Mouse (Mus musculus): ENCODE measurements around the gene Sigmar1. TPM values are rescaled to one million over a fixed set of nuclear protein-coding genes. Genes with fewer than 3 reads are reported as not detected.
A peak's percentile ranks its signal among the peaks of the same experiment; 100 is the strongest.

The Sigmar1 gene
- total and polyA plus RNA-seq, 3 experiments: 19.6 to 33.2 (median 20.7) TPM

GRCm38 (mm10) chr4:41757321-41757720 is 1.4 kb upstream of the Sigmar1 start:
- Histone ChIP-seq H3K4me1 (ENCODE audit: control insufficient read depth, insufficient read depth, low read length) (peaks cover 6% of the 10 kb centered on the region), H3K9ac (ENCODE audit: low read depth, low read length) (no peak overlapping the region), H3K79me2 (replicated peaks; ENCODE audit: control insufficient read depth, insufficient read depth, low read length) (no peaks in the 10 kb centered on the region), H3K36me3 (ENCODE audit: control insufficient read depth, insufficient read depth, low read length) (no peaks in the 10 kb centered on the region; the same call in 1 of the 2 replicates), H3K27me3 (ENCODE audit: control insufficient read depth, insufficient read depth, low read length) (no peaks in the 10 kb centered on the region), H3K4me3 (no peak overlapping the region), H3K27ac (no peak overlapping the region)
- TF ChIP-seq CTCF (IDR thresholded peaks at IDR 0.05): no peak
- no peak for TF ChIP-seq EP300 (IDR thresholded peaks at IDR 0.05; ENCODE audit: insufficient read depth, low read depth, low read length)
- no peak for TF ChIP-seq POLR2A (IDR thresholded peaks at IDR 0.05; ENCODE audit: insufficient read depth, low read depth, low read length)
- 94% methylated on average over 13 of the region's 13 CpGs for WGBS
- intact Hi-C loops (cut with DNase I): no loop called here
- DNase-seq: no peak

- Histone ChIP-seq H3K4me1 (ENCODE audit: control insufficient read depth, insufficient read depth, low read length) (peaks cover 4% of the 10 kb centered on the region), H3K79me2 (replicated peaks; ENCODE audit: control insufficient read depth, insufficient read depth, low read length) (no peaks in the 10 kb centered on the region), H3K9ac (ENCODE audit: low read depth, low read length) (peak overlapping the region; percentile 62), H3K27ac (peak overlapping the region; percentile 99), H3K27me3 (ENCODE audit: control insufficient read depth, insufficient read depth, low read length) (no peaks in the 10 kb centered on the region), H3K4me3 (peak overlapping the region; percentile 83), H3K36me3 (ENCODE audit: control insufficient read depth, insufficient read depth, low read length) (no peaks in the 10 kb centered on the region; the same call in 1 of the 2 replicates)
- TF ChIP-seq CTCF (IDR thresholded peaks at IDR 0.05): no peak
- no peak for TF ChIP-seq EP300 (IDR thresholded peaks at IDR 0.05; ENCODE audit: insufficient read depth, low read depth, low read length)
- TF ChIP-seq POLR2A (IDR thresholded peaks at IDR 0.05; ENCODE audit: insufficient read depth, low read depth, low read length): no peak
- WGBS: 61% methylated on average over 8 of the region's 8 CpGs
- intact Hi-C loops (cut with DNase I): loop anchor here (1.0 kb wide), 1 partner anchor 15 kb away; no protein-coding TSS in a partner anchor
- no peak for DNase-seq
Observed at GRCm38 (mm10) chr4:41756440-41756839, 483 bp upstream of the Sigmar1 start.

- Histone ChIP-seq H3K4me1 (ENCODE audit: control insufficient read depth, insufficient read depth, low read length) (no peaks in the 10 kb centered on the region; the same call in none of the 2 replicates), H3K27me3 (ENCODE audit: control insufficient read depth, insufficient read depth, low read length) (no peaks in the 10 kb centered on the region), H3K36me3 (ENCODE audit: control insufficient read depth, insufficient read depth, low read length) (no peaks in the 10 kb centered on the region), H3K27ac (peak within 1 kb of the TSS; percentile 99), H3K9ac (ENCODE audit: low read depth, low read length) (peak within 1 kb of the TSS; percentile 84), H3K79me2 (replicated peaks; ENCODE audit: control insufficient read depth, insufficient read depth, low read length) (no peaks in the 10 kb centered on the region), H3K4me3 (peak within 1 kb of the TSS; percentile 83)
- intact Hi-C loops (cut with DNase I): no loop called here
- DNase-seq: no peak
- WGBS: 18% methylated on average over 14 of the region's 14 CpGs
- TF ChIP-seq EP300 (IDR thresholded peaks at IDR 0.05; ENCODE audit: insufficient read depth, low read depth, low read length) (no peak), POLR2A (IDR thresholded peaks at IDR 0.05; ENCODE audit: insufficient read depth, low read depth, low read length) (no peak), CTCF (IDR thresholded peaks at IDR 0.05) (no peak)
Observed at GRCm38 (mm10) chr4:41754797-41755337, 1.1 kb downstream of the Sigmar1 start, which contains the start of gene Galt. Gene Galt, plus strand, starts transcription at chr4:41755228.

GRCm38 (mm10) chr4:41745021-41745420 is 10.9 kb downstream of the Sigmar1 start:
- intact Hi-C loops (cut with DNase I): no loop called here
- no peak overlapping the region for H3K27ac ChIP-seq
- no peak for TF ChIP-seq CTCF (IDR thresholded peaks at IDR 0.05)
- TF ChIP-seq EP300 (IDR thresholded peaks at IDR 0.05; ENCODE audit: insufficient read depth, low read depth, low read length): no peak
- no peak for TF ChIP-seq POLR2A (IDR thresholded peaks at IDR 0.05; ENCODE audit: insufficient read depth, low read depth, low read length)
- H3K79me2 ChIP-seq (replicated peaks; ENCODE audit: control insufficient read depth, insufficient read depth, low read length): no peaks in the 10 kb centered on the region
- no peaks in the 10 kb centered on the region for H3K27me3 ChIP-seq (ENCODE audit: control insufficient read depth, insufficient read depth, low read length)
- H3K9ac ChIP-seq (ENCODE audit: low read depth, low read length): no peak overlapping the region
- 73% methylated on average over 1 of the region's 1 CpGs for WGBS
- H3K4me3 ChIP-seq: no peak overlapping the region
- peaks cover 2% of the 10 kb centered on the region for H3K4me1 ChIP-seq (ENCODE audit: control insufficient read depth, insufficient read depth, low read length)
- DNase-seq: no peak
- no peaks in the 10 kb centered on the region for H3K36me3 ChIP-seq (ENCODE audit: control insufficient read depth, insufficient read depth, low read length)

- no peaks in the 10 kb centered on the region for H3K36me3 ChIP-seq (ENCODE audit: control insufficient read depth, insufficient read depth, low read length)
- no peaks in the 10 kb centered on the region for H3K79me2 ChIP-seq (replicated peaks; ENCODE audit: control insufficient read depth, insufficient read depth, low read length)
- no peak overlapping the region for H3K4me3 ChIP-seq
- 71% methylated on average over 2 of the region's 2 CpGs for WGBS
- intact Hi-C loops (cut with DNase I): no loop called here
- DNase-seq: no peak
- no peak for TF ChIP-seq EP300 (IDR thresholded peaks at IDR 0.05; ENCODE audit: insufficient read depth, low read depth, low read length)
- TF ChIP-seq CTCF (IDR thresholded peaks at IDR 0.05): no peak
- TF ChIP-seq POLR2A (IDR thresholded peaks at IDR 0.05; ENCODE audit: insufficient read depth, low read depth, low read length): no peak
- H3K9ac ChIP-seq (ENCODE audit: low read depth, low read length): no peak overlapping the region
- peaks cover 4% of the 10 kb centered on the region for H3K4me1 ChIP-seq (ENCODE audit: control insufficient read depth, insufficient read depth, low read length)
- no peaks in the 10 kb centered on the region for H3K27me3 ChIP-seq (ENCODE audit: control insufficient read depth, insufficient read depth, low read length)
- no peak overlapping the region for H3K27ac ChIP-seq
Observed at GRCm38 (mm10) chr4:41744131-41744530, 11.8 kb downstream of the Sigmar1 start.

GRCm38 (mm10) chr4:41741158-41741560 is 14.8 kb downstream of the Sigmar1 start:
- Histone ChIP-seq H3K4me3 (peak overlapping the region; percentile 63), H3K4me1 (ENCODE audit: control insufficient read depth, insufficient read depth, low read length) (peaks cover 5% of the 10 kb centered on the region), H3K9ac (ENCODE audit: low read depth, low read length) (peak overlapping the region; percentile 78), H3K27me3 (ENCODE audit: control insufficient read depth, insufficient read depth, low read length) (no peaks in the 10 kb centered on the region), H3K79me2 (replicated peaks; ENCODE audit: control insufficient read depth, insufficient read depth, low read length) (no peaks in the 10 kb centered on the region), H3K36me3 (ENCODE audit: control insufficient read depth, insufficient read depth, low read length) (no peaks in the 10 kb centered on the region), H3K27ac (peak overlapping the region; percentile 71)
- intact Hi-C loops (cut with DNase I): loop anchor here (1.0 kb wide), 1 partner anchor 15 kb away; the partner anchor contains the start of gene Sigmar1
- WGBS: under 1% methylated on average over 27 of the region's 27 CpGs
- TF ChIP-seq POLR2A (IDR thresholded peaks at IDR 0.05; ENCODE audit: insufficient read depth, low read depth, low read length) (peak; percentile 93), CTCF (IDR thresholded peaks at IDR 0.05) (peak; percentile 51), EP300 (IDR thresholded peaks at IDR 0.05; ENCODE audit: insufficient read depth, low read depth, low read length) (0 out of 2 replicates have a peak, but pooled peaks have one; percentile 9)
- peak; percentile 94 to 95 for DNase-seq
